Mouse (Mus musculus) heart, embryonic 13.5 days (tissue): Measurements from ENCODE around the gene Drosha. TPM values are rescaled to one million over a fixed set of nuclear protein-coding genes. Genes with fewer than 3 reads are reported as not detected.
"Not testable (repeated sequence)": the region's sequence is repeated elsewhere in the genome, so short reads cannot be mapped to it uniquely, and the experiment has no call there.

ENCODE experiments used
- ATAC-seq: fragments of 200-750 bp; cut with Nextera tagmentation; 2 replicates; pipeline ENCODE4 v1.8.0; 2017; ENCODE audit warnings: moderate TSS enrichment; ENCODE audit not compliant: insufficient number of reproducible peaks, low FRiP score, low TSS enrichment; ENCODE audit errors: extremely low read depth
- H3K27ac ChIP-seq: fragments of 300-500 bp; sonication (generic); replicated peaks from 2 replicates; pipeline ENCODE4 v1.5.1; 2015; ENCODE audit warnings: moderate library complexity, mild to moderate bottlenecking, inconsistent platforms
- H3K27me3 ChIP-seq: fragments of 300-500 bp; sonication (generic); replicated peaks from 2 replicates; pipeline ENCODE4 v1.6.1; 2015; ENCODE audit warnings: mild to moderate bottlenecking, inconsistent platforms
- H3K36me3 ChIP-seq: fragments of 300-500 bp; sonication (generic); 2 replicates; pipeline ENCODE4 v1.6.1; 2015; ENCODE audit warnings: mild to moderate bottlenecking, inconsistent platforms
- H3K4me1 ChIP-seq: fragments of 300-500 bp; sonication (generic); 2 replicates; pipeline ENCODE4 v1.6.1; 2015; ENCODE audit warnings: inconsistent platforms
- H3K4me2 ChIP-seq: fragments of 300-500 bp; sonication (generic); 2 replicates; pipeline ENCODE4 v1.6.1; 2015; ENCODE audit warnings: inconsistent platforms, mild to moderate bottlenecking, moderate library complexity
- H3K4me3 ChIP-seq: fragments of 300-500 bp; sonication (generic); 2 replicates; pipeline ENCODE4 v1.5.1; 2015; ENCODE audit warnings: moderate library complexity, mild to moderate bottlenecking, inconsistent platforms
- H3K9ac ChIP-seq: fragments of 300-500 bp; sonication (generic); 2 replicates; pipeline ENCODE4 v1.6.1; 2015; ENCODE audit warnings: inconsistent platforms, mild to moderate bottlenecking, moderate library complexity
- H3K9me3 ChIP-seq: fragments of 300-500 bp; sonication (generic); 2 replicates; pipeline ENCODE4 v1.6.1; 2016; ENCODE audit warnings: inconsistent platforms
- WGBS: fragments of 180-500 bp; shearing (Covaris S2); methylation state at CpG from one replicate; pipeline ENCODE4 v1.1.7; 2015; ENCODE audit warnings: mixed read lengths; 5-methylcytosine and 5-hydroxymethylcytosine counted together
- polyA plus RNA-seq: library from polyadenylated mRNA; unstranded; fragments of >200 nt; fragmentation: Nextera tagmentation; extraction: Ambion mirVana; gene quantifications from 2 replicates; pipeline ENCODE4 v1.2.1, GENCODE M21; 2015

Gene Drosha
- 24.4 and 25.5 TPM in 2 replicates for polyA plus RNA-seq

DNA sequence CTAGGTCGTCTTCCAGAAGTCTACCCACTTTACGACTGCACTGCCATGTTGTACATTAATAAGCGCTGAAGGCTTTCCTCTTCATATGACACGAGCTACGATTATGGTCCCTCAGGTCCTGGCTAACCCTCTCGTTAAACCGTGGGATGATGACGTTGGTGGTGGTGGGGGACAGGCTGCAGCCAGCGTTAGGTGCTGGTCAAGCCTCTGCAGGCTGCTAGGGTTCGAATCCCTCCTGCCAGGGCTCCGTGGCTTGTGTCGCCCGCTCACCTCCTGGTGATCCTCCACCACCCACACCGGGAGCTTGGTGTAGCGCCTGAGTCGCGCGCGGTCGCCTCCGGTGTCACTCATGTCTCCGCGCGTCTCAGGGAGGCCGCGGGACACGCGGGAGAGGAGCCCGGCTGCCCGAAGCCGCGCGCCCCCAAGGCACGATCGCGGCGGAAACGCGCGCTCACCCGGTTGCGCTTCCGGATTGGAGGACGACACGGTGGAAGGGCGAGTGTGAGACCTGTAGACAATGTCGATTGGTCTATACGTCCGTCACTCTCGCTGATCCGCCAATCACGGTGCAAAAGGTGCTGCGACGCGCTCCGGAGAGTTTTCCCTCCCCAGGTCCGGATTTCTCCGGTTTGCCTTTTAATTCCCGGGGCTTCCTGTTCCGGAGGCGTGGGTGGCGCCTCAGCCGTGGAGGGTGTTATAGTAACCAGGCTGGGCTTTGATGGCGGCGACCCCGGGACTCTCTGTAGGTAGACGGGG, at the start of gene Drosha, which contains the start of gene 6030458C11Rik:
Drosha (plus strand) TSS at position 619 of the 756 bp plus-strand sequence.
6030458C11Rik (minus strand) TSS at position 453 of the 756 bp plus-strand sequence.
- peak; percentile 99 for ATAC-seq
- peaks cover 59% of the 10 kb centered on the region for H3K36me3 ChIP-seq

DNA sequence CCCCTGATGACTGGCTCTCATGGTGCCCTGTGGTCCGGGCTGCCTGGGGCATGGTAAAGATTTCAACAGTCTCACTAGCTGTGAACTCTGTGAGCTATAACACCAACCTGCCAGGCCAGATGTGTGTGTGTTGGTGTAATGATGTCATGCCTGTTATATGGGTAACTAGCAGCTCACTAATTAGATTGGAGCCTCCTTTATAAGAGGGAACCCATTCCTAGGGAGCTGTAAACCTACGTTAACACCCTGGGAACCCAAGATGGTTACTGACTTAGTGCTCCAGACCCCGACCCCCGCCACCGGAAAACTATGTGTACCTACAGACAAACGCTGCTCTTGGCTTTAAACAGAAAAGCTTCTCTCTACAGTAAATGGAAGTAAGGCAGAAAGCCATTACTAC, 43.3 kb upstream of the Drosha start:
- no peaks in the 10 kb centered on the region for H3K36me3 ChIP-seq
- H3K9me3 ChIP-seq: peaks cover 8% of the 10 kb centered on the region; the same call in 1 of the 2 replicates
- no peaks in the 10 kb centered on the region for H3K4me1 ChIP-seq
- H3K4me3 ChIP-seq: no peak overlapping the region
- no peak overlapping the region for H3K27ac ChIP-seq
- no peak overlapping the region for H3K9ac ChIP-seq
- H3K4me2 ChIP-seq: no peak overlapping the region
- WGBS: 75% methylated on average over 6 of the region's 6 CpGs
- H3K27me3 ChIP-seq: no peaks in the 10 kb centered on the region
- ATAC-seq: no peak

More for the DNA sequence above, at the start of gene Drosha, which contains the start of gene 6030458C11Rik:
- peaks cover 25% of the 10 kb centered on the region for H3K4me1 ChIP-seq
- peak within 1 kb of the TSS; percentile 95 for H3K9ac ChIP-seq
- no peaks in the 10 kb centered on the region for H3K9me3 ChIP-seq
- no peaks in the 10 kb centered on the region for H3K27me3 ChIP-seq
- WGBS: under 1% methylated on average over 67 of the region's 67 CpGs
- peak within 1 kb of the TSS; percentile 89 for H3K4me2 ChIP-seq
- H3K4me3 ChIP-seq: peak within 1 kb of the TSS; percentile 96
- peak within 1 kb of the TSS; percentile 66 for H3K27ac ChIP-seq

DNA sequence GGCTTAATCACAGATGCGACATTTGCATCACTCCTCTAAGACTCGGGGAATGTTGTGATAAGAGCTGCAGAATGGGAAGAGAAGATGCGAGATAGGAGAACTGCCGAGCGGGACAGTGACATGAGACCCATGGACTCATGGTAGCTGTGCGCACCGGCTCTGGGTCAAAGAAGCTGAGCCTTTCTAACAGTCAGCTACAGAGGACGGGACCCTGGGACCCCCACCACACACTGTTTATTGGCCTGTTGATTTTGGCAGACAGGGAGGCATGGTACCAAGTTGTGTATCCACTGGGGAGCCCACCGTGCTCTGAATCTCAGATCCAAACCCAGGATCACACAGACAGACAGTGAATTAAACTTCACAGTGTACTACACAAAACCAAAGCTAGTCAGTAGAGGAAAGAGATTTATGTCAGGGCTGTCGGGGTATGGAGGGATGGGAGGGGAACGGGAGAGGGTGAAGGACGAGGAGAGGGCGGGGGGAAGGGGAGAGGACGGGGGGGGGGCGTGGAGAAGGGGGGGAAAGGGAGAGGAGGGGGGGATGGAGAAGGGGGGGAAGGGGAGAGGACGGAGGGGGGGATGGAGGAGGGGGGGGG, 42.8 kb upstream of the Drosha start:
- no peak overlapping the region for H3K4me3 ChIP-seq
- no peak overlapping the region for H3K4me2 ChIP-seq
- H3K9ac ChIP-seq: no peak overlapping the region
- H3K4me1 ChIP-seq: no peaks in the 10 kb centered on the region
- no peak for ATAC-seq
- WGBS: 52% methylated on average over 12 of the region's 16 CpGs
- H3K27ac ChIP-seq: no peak overlapping the region
- peaks cover 2% of the 10 kb centered on the region; the same call in 1 of the 2 replicates for H3K9me3 ChIP-seq
- H3K36me3 ChIP-seq: no peaks in the 10 kb centered on the region
- H3K27me3 ChIP-seq: no peaks in the 10 kb centered on the region

DNA sequence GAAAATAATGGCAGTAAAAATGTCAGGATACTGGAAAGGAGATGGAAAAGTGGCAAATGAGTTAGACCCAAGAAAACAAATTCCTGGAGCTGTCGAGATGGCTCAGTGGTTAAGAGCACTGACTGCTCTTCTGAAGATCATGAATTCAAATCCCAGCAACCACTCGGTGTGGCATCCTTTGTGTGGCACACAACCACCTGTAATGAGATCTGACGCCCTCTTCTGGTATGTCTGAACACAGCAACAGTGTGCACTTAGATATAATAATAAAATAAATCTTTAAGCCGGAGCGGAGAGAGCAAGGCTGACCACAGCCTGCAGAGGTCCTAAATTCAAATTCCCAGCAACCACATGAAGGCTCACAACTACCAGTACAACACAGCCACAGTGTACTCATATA, 36.1 kb upstream of the Drosha start:
- H3K9ac ChIP-seq: no peak overlapping the region
- H3K27me3 ChIP-seq: no peaks in the 10 kb centered on the region
- H3K27ac ChIP-seq: no peak overlapping the region
- no peaks in the 10 kb centered on the region for H3K36me3 ChIP-seq
- ATAC-seq: no peak
- H3K4me3 ChIP-seq: no peak overlapping the region
- H3K4me1 ChIP-seq: peaks cover 10% of the 10 kb centered on the region
- H3K4me2 ChIP-seq: no peak overlapping the region
- 76% methylated on average over 5 of the region's 5 CpGs for WGBS
- peaks cover 3% of the 10 kb centered on the region; the same call in 1 of the 2 replicates for H3K9me3 ChIP-seq

DNA sequence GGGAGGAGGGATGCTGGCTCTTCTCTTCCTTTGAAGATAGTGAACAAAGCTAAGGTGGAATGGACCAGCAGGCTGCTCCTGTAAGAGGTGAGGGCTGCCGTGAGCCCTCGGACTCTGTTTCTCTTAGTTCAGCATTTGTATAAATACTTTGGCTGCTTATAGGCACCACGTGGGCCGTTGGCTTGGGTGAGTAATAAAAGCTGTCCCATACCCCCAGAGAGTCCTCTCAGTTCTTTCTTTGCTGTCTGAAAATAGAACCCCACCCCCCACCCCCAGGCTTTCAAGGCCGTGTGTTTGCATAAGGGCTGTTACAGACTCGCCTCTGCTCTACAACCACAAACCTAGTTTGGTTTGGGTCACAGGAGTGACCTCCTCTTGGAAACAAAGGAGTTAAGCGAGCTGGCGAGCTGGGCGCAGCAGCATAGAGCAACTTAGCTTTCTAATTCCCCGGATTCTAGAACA, 35.2 kb upstream of the Drosha start:
- Histone ChIP-seq H3K9me3 (peaks cover 3% of the 10 kb centered on the region; the same call in 1 of the 2 replicates), H3K36me3 (no peaks in the 10 kb centered on the region), H3K9ac (peak overlapping the region; percentile 33), H3K4me2 (peak overlapping the region; percentile 25), H3K27me3 (no peaks in the 10 kb centered on the region), H3K27ac (no peak overlapping the region), H3K4me3 (no peak overlapping the region), H3K4me1 (peaks cover 10% of the 10 kb centered on the region)
- ATAC-seq: no peak
- WGBS: 27% methylated on average over 10 of the region's 10 CpGs

DNA sequence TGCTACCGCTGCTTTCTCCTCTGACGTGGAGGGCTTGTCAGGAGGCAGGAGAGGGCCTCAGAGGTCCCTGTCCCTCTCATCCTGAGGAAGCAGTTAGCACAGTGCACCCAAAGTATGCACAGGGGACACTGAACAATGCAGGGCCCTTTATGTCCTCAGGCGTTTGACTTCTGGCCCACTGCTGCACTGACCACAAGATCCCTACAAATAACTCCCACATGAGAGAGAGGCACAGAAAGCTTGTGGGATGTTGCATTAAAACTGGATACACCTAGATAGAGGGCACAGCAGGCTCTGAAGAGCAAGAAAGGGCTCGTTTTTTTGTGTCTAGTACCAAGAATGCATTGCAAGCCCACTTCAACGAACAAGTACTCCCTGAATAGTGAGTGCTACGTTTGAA, 30.3 kb upstream of the Drosha start:
- no peak for ATAC-seq
- 69% methylated on average over 6 of the region's 6 CpGs for WGBS
- no peak overlapping the region for H3K9ac ChIP-seq

DNA sequence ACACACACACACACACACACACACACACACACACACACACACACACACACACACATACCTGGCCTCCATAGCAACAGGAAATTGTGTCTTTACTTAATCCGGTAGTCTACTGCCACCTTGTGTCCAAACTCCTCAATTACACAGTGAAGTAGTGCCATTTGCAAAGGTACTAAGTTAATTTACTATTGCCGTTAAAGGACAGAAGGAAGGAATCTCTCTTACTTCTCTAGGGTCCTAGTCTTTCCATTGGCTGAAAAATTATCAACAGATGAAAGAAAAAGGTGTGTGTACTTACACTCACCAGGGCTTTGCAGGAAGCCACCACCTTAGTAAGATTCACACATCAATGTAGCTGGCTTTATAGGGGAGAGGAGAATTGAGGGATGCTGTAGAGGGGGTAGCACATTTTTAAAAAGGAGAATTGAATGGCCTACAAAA, 29.1 kb upstream of the Drosha start:
- Histone ChIP-seq H3K9ac (no peak overlapping the region), H3K36me3 (no peaks in the 10 kb centered on the region), H3K4me1 (peaks cover 6% of the 10 kb centered on the region), H3K4me2 (no peak overlapping the region), H3K27ac (no peak overlapping the region), H3K4me3 (no peak overlapping the region), H3K27me3 (no peaks in the 10 kb centered on the region), H3K9me3 (peaks cover 3% of the 10 kb centered on the region; the same call in 1 of the 2 replicates)
- no peak for ATAC-seq
- 1% methylated on average over 2 of the region's 2 CpGs for WGBS

More for the DNA sequence above, 30.3 kb upstream of the Drosha start:
- H3K4me2 ChIP-seq: no peak overlapping the region
- peaks cover 7% of the 10 kb centered on the region for H3K4me1 ChIP-seq
- H3K27ac ChIP-seq: no peak overlapping the region
- H3K36me3 ChIP-seq: no peaks in the 10 kb centered on the region
- H3K4me3 ChIP-seq: no peak overlapping the region
- H3K27me3 ChIP-seq: no peaks in the 10 kb centered on the region
- H3K9me3 ChIP-seq: peaks cover 3% of the 10 kb centered on the region; the same call in 1 of the 2 replicates

DNA sequence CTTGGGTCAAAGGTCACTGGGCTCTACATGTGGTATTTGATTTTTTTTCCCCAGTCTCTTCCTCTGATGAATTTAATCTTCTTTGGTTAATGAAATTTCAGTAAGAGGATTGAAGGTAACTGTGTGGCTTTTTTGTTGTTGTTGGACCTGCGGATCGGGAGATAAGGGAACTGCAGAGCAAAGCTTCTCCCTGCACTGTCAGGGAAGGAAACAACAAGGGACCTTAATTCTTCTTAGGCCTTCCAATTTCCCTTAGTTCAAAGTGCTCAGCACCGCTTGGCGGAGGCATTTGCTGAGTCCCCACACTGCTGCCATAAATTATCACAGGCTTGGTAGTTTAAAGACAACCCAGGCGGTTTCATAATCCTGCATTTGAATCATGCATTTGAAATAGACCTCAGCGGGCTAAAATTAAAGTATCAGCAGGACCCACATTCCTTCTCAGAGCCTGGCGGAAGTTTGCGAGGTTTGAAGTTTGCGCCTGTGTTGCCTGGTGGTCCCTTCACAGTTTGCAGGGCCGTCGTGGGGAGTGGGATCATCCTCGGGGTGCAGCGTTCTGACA, 28.6 kb upstream of the Drosha start:
- Histone ChIP-seq H3K4me2 (no peak overlapping the region), H3K9me3 (no peaks in the 10 kb centered on the region), H3K4me3 (no peak overlapping the region), H3K27ac (no peak overlapping the region), H3K9ac (no peak overlapping the region), H3K27me3 (no peaks in the 10 kb centered on the region), H3K36me3 (no peaks in the 10 kb centered on the region), H3K4me1 (peaks cover 10% of the 10 kb centered on the region)
- no peak for ATAC-seq
- 45% methylated on average over 13 of the region's 13 CpGs for whole genome bisulfite sequencing

DNA sequence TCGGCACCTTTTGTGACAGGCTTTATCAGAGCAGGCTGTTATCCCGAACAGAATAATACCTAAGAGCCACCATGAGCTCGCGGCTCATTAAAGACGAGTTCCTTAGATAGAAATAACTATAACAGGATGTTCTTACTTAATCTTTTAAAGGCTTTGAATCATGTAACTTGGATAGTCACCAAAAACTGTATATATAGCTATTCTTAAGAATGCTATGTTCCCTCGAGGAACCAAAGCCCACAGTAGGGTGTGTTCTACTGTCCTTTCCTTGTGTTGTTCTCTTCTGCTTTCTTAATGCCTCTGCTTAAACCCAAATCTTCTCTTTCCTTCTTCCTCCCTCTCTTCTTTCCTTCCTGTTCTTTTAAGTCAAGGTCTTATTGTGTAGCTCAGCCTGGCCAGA, 26.6 kb upstream of the Drosha start:
- H3K27ac ChIP-seq: no peak overlapping the region
- H3K27me3 ChIP-seq: no peaks in the 10 kb centered on the region
- WGBS: 42% methylated on average over 6 of the region's 6 CpGs
- no peak overlapping the region for H3K9ac ChIP-seq
- H3K9me3 ChIP-seq: no peaks in the 10 kb centered on the region
- no peak overlapping the region for H3K4me3 ChIP-seq
- no peak for ATAC-seq
- no peak overlapping the region for H3K4me2 ChIP-seq
- no peaks in the 10 kb centered on the region for H3K36me3 ChIP-seq
- H3K4me1 ChIP-seq: peaks cover 10% of the 10 kb centered on the region

DNA sequence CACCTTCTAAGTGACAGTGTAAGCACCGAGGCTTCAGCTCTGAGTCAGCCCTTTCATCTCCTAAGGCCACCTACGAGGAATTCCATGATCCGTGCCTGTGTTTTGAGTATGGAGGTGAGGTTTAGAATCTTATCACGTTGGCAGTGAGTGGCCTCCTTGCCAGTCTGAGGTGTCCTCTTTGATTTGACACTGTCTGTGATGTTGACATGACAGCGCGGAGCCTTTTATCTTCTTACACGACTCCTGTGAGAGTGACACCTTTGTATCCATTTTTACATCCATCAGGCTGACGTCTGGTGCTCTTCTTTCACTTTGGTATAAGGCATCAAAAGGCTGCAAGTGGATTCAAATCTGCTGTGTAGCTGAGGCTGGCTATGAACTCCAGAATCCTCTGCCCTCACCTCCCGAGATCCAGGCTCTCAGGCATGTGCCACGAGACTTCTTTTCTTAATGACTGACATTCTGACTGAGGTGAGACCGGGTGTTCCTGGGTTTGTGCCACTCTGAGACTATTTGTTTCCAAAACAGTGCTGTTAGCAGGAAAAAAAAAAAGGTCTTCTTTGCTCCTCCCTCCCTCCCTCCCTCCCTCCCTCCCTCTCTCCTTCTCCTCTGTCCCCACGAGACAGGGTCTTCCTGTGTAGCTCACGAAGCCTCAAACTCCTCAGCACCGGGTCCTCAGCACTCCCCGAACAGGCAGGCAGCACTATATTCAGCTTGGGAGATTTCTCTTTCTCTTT, 24.0 kb upstream of the Drosha start:
- Histone ChIP-seq H3K36me3 (peaks cover under 1% of the 10 kb centered on the region), H3K4me2 (peak overlapping the region; percentile 52), H3K27ac (no peak overlapping the region), H3K27me3 (no peaks in the 10 kb centered on the region), H3K9ac (peak overlapping the region; percentile 50), H3K9me3 (no peaks in the 10 kb centered on the region), H3K4me3 (peak overlapping the region; percentile 26), H3K4me1 (peaks cover 10% of the 10 kb centered on the region)
- no peak for ATAC-seq
- WGBS: 20% methylated on average over 15 of the region's 15 CpGs

DNA sequence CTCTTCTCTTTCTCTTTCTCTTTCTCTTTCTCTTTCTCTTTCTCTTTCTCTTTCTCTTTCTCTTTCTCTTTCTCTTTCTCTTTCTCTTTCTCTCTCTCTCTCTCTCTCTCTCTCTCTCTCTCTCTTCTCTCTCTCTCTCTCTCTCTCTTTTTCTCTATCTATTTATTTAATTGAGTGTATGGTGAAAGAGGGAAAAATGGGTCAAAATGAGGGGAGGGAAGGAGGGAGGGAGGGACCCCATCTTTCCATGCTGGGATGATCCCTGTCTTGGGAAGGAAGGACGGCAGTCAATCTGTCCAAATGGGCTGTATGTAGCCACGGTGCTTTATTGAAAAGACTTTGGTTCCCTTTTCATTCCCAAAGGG, 23.5 kb upstream of the Drosha start:
- not testable (repeated sequence) for ATAC-seq, H3K27me3 ChIP-seq, H3K4me3 ChIP-seq, H3K9me3 ChIP-seq, H3K36me3 ChIP-seq, H3K9ac ChIP-seq, H3K27ac ChIP-seq
- peak overlapping the region; percentile 52 for H3K4me2 ChIP-seq
- 67% methylated on average over 2 of the region's 2 CpGs for WGBS
- peaks cover 10% of the 10 kb centered on the region for H3K4me1 ChIP-seq
